Mouse (Mus musculus) C2C12 (cell line): Measurements from ENCODE around the gene Uhrf1. TPM values are rescaled to one million over a fixed set of nuclear protein-coding genes. Genes with fewer than 3 reads are reported as not detected.

Experiments used
- H3K27me3 ChIP-seq: one replicate; pipeline ENCODE4 v1.6.1; 2011; ENCODE audit not compliant: control insufficient read depth, insufficient read depth, insufficient read length
- H3K36me3 ChIP-seq: one replicate; pipeline ENCODE4 v1.6.1; 2011; ENCODE audit not compliant: control insufficient read depth, insufficient read depth
- H3K4me3 ChIP-seq: one replicate; pipeline ENCODE4 v1.5.1; 2011; ENCODE audit warnings: mild to moderate bottlenecking, control low read depth; ENCODE audit not compliant: poor library complexity, insufficient read depth, severe bottlenecking
- H3K79me2 ChIP-seq: one replicate; pipeline ENCODE4 v1.6.1; 2011; ENCODE audit not compliant: control insufficient read depth, insufficient read depth
- H3K79me3 ChIP-seq: one replicate; pipeline ENCODE4 v1.6.1; 2011; ENCODE audit warnings: low read depth, control low read depth
- H3ac ChIP-seq: one replicate; pipeline ENCODE3; 2011; ENCODE audit warnings: low read depth; ENCODE audit not compliant: control insufficient read depth, insufficient read length
- CEBPB ChIP-seq: IDR thresholded peaks from one replicate; pipeline ENCODE4 v1.6.1; 2011; ENCODE audit warnings: low read depth, mild to moderate bottlenecking, control low read depth, moderate library complexity
- CTCF ChIP-seq: IDR thresholded peaks from one replicate; pipeline ENCODE4 v1.5.1; 2011; ENCODE audit not compliant: control insufficient read depth, insufficient read depth, insufficient read length
- FOSL1 ChIP-seq: IDR thresholded peaks from one replicate; pipeline ENCODE4 v1.8.0; 2011; ENCODE audit warnings: mild to moderate bottlenecking, low read length; ENCODE audit not compliant: poor library complexity, insufficient read depth, severe bottlenecking
- MAX ChIP-seq: IDR thresholded peaks from one replicate; pipeline ENCODE4 v1.6.1; 2011; ENCODE audit warnings: mild to moderate bottlenecking, control low read depth
- MYOD1 ChIP-seq: IDR thresholded peaks from one replicate; pipeline ENCODE4 v1.6.1; 2011; ENCODE audit warnings: low read depth; ENCODE audit not compliant: control insufficient read depth, insufficient read length
- MYOG ChIP-seq: IDR thresholded peaks from one replicate; pipeline ENCODE4 v1.6.1; 2011; ENCODE audit not compliant: control insufficient read depth, insufficient read length; ENCODE audit errors: extremely low read depth
- USF1 ChIP-seq: IDR thresholded peaks from one replicate; pipeline ENCODE4 v1.6.1; 2011; ENCODE audit warnings: low read depth, mild to moderate bottlenecking, control low read depth, moderate library complexity
- polyA plus RNA-seq: library from polyadenylated mRNA; unstranded; fragments of >200 nt; fragmentation: generic; extraction: Trizol; gene quantifications from one replicate; pipeline ENCODE4 v1.2.1, GENCODE M21; 2012; ENCODE audit warnings: missing spikeins

Uhrf1 gene
- polyA plus RNA-seq, 1 experiment, result 93.0 TPM

DNA sequence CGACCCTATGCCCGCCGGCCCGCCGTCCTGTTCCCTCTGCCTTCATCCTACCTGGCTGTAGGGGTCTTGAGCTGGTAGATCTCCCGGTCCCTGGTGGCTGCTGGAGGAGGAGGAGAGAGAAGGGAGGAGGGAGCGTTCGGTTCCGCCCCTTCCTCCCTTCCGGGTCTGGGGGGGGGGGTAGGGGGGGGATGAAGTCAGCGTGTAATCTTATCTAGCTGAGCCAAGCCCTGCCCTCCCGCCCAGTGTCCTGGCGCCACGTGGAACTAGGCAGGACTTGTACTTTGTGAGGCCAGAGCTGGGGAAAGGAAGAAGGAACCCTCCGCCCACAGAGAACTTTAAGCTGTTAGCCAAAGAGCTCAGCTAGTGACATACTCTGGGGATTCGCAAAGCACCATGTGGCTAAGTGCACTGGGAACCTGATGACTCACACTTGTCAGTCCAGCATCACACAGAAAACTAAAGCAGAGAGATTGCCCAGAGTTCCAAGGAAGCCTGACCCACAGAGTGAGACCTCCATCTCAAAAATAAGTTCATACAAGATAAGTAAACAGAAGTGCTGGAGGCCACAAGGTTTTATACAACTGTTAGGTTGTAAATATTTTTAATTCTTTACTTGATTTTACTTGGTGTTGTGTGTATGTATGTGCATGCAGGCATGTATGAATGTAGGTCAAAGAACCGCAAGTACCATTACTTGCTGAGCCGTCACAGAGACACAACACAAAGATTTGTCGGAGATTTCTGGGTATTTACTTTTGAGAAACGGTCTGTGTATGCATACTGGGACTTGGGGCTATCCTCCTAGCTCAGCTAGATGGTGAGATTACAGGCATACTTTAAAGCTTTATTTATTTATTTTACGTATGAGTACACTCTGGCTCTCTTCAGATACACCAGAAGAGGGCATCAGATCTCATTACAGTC lies 26.2 kb upstream of the Uhrf1 start, which contains the start of gene Ticam1:
TSS of gene Ticam1 (minus strand) at position 144 of the 924 bp plus-strand sequence.
- peak within 1 kb of the TSS; percentile 45 for H3K4me3 ChIP-seq
- peaks cover 15% of the 10 kb centered on the region for H3K79me2 ChIP-seq
- H3K27me3 ChIP-seq, result no peaks in the 10 kb centered on the region
- peaks cover 5% of the 10 kb centered on the region for H3K79me3 ChIP-seq
- H3ac ChIP-seq, result peak within 1 kb of the TSS; percentile 74
- peaks cover 10% of the 10 kb centered on the region for H3K36me3 ChIP-seq
- TF ChIP-seq CEBPB (no peak), CTCF (no peak), FOSL1 (peak; percentile 50), MAX (peak; percentile 91), MYOG (no peak), USF1 (peak; percentile 73), MYOD1 (no peak)

DNA sequence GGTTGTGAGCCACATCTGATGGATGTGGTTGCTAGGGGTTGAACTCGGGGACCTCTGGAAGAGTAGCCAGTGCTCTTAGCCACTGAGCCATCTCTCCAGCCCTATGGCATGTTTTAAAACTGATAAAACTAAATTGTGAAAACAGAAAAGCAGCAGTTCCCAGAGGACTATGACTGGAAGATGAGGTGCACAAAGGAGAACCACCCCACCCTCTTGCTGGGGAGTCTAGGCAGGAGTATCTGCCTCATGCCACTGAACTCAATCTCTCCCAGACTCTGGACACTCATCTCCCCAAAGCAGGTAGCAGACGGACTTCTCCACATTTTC lies 25.6 kb upstream of the Uhrf1 start:
- peaks cover 8% of the 10 kb centered on the region for H3K36me3 ChIP-seq
- no peaks in the 10 kb centered on the region for H3K27me3 ChIP-seq
- TF ChIP-seq MYOD1, result no peak
- TF ChIP-seq CEBPB, result no peak
- TF ChIP-seq MAX, result no peak
- no peak for TF ChIP-seq FOSL1
- H3K79me3 ChIP-seq, result peaks cover 5% of the 10 kb centered on the region
- H3K79me2 ChIP-seq, result peaks cover 15% of the 10 kb centered on the region
- no peak overlapping the region for H3K4me3 ChIP-seq
- no peak overlapping the region for H3ac ChIP-seq

DNA sequence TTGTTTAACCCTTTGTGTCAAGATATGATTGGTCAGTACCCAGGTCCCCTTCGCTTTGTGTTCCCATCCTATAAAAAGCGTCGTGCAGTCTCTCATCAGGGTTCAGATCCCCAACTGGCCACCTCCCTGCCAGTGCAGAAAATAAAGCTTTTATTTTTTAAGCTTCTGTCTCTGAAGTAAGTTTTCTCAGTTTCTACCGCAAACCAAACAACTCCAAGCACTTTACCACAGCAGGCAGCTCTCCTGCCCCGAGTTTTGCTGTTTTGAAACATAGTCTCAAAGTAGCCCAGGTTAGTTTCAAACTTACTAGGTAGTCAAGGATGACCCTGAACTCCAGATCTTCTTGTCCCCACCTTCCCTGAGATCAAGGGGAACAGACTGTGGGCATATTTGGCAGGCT lies 24.8 kb upstream of the Uhrf1 start:
- Histone ChIP-seq H3K27me3 (no peaks in the 10 kb centered on the region), H3K4me3 (no peak overlapping the region), H3ac (no peak overlapping the region), H3K79me3 (peaks cover 5% of the 10 kb centered on the region), H3K79me2 (peaks cover 15% of the 10 kb centered on the region), H3K36me3 (peaks cover 8% of the 10 kb centered on the region)
- TF ChIP-seq MAX (no peak), USF1 (no peak), CTCF (no peak), FOSL1 (no peak), CEBPB (no peak), MYOG (no peak), MYOD1 (no peak)

DNA sequence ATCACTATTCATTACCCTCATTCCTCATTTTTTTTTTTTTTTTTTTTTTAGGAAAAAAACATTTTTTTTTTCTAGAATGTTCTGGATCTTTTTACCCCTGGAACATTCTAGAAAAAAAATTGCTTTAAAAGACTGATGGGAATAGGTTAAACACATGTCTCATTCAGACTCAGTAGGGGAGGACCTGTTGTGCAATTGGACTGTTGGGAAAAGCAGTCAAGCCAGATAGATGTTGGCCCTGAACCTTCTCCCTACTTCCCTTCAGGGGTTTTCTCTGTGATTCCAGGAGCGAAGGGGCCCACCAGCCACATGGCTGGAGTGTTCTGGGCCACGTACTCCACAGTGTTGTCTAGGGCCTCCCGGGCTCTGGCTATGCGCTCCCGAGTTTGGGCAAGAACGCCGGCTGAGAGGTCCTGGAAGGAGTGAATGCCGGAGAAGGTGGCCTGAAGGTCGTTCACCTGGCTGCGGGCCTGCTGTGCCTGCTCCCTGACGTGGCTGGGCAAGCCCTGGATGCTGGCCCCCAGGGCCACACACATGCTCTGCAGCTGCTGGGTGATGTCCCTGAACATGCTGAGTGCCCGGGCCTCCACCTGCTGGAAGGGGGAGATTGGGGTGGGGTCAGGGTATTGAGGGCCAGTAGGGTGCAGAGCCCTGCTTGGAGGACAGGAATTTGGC lies 23.5 kb upstream of the Uhrf1 start:
- Histone ChIP-seq H3K4me3 (no peak overlapping the region), H3ac (no peak overlapping the region), H3K27me3 (no peaks in the 10 kb centered on the region), H3K79me3 (peaks cover 5% of the 10 kb centered on the region), H3K36me3 (peaks cover 8% of the 10 kb centered on the region), H3K79me2 (peaks cover 15% of the 10 kb centered on the region)
- no peak for TF ChIP-seq CTCF
- TF ChIP-seq CEBPB, result no peak
- TF ChIP-seq MAX, result no peak
- no peak for TF ChIP-seq FOSL1
- no peak for TF ChIP-seq MYOG
- no peak for TF ChIP-seq MYOD1
- no peak for TF ChIP-seq USF1

DNA sequence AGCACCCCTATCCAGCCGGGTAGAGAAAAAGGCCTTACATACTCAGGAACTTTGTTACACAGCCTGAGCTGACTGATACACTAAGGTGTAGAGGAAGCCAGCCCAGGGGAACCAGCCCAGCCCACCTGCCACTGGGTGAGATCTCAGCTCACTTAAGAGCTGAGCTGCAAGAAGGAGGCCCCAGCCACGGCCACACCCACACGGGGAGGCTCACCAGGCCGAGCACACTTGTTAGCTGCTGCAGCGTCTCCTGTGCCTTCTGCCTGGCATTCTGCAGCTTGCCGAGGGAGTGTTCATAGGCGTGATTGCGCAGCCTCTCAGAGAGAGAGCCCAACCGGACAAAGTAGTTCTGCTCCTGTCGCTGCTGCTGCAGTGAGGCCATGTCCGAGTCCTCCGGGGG lies 21.9 kb upstream of the Uhrf1 start:
- TF ChIP-seq FOSL1 (no peak), USF1 (no peak), MYOG (no peak), CTCF (no peak), MAX (no peak), CEBPB (no peak), MYOD1 (no peak)
- Histone ChIP-seq H3K4me3 (no peak overlapping the region), H3K79me3 (no peaks in the 10 kb centered on the region), H3K79me2 (peaks cover 3% of the 10 kb centered on the region), H3K27me3 (no peaks in the 10 kb centered on the region), H3K36me3 (peaks cover 15% of the 10 kb centered on the region), H3ac (no peak overlapping the region)
